Mouse (Mus musculus): Measurements from ENCODE around the gene Xab2.
A peak's percentile ranks its signal among the peaks of the same experiment; 100 is the strongest.

Xab2 gene

GRCm38 (mm10) chr8:3621199-3621970 is at the start of gene Xab2, which contains the start of gene Pet100:
Gene Xab2 (minus strand): TSS chr8:3621316.
Gene Pet100 (plus strand): TSS chr8:3621548.
- DNase-seq (ENCODE audit: low spot score), result peak; percentile 100

DNA sequence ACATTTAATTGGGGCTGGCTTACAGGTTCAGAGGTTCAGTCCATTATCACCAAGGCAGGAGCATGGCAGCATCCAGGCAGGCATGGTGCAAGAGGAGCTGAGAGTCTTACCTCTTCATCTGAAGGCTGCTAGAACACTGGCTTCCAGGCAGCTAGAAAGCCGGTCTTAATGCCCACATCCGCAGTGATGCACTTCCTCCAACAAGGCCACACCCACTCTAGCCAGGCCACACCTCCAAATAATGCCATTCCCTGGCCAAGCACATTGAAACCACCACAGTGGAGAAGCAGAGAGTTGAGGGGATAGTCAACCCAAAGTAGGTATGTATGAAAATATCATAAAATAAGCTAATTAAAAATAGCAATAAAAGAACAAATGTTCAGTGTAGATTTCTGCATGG is 49.3 kb upstream of the Xab2 start:
- DNase-seq (ENCODE audit: low spot score), result no peak

- DNase-seq (ENCODE audit: low spot score), result no peak
Observed at GRCm38 (mm10) chr8:3665507-3665906, 44.4 kb upstream of the Xab2 start, which contains the start of gene Mcemp1. Gene Mcemp1 (plus strand): TSS chr8:3665754.

- DNase-seq (ENCODE audit: low spot score), result no peak
Observed at GRCm38 (mm10) chr8:3664405-3664804, 43.3 kb upstream of the Xab2 start.

DNA sequence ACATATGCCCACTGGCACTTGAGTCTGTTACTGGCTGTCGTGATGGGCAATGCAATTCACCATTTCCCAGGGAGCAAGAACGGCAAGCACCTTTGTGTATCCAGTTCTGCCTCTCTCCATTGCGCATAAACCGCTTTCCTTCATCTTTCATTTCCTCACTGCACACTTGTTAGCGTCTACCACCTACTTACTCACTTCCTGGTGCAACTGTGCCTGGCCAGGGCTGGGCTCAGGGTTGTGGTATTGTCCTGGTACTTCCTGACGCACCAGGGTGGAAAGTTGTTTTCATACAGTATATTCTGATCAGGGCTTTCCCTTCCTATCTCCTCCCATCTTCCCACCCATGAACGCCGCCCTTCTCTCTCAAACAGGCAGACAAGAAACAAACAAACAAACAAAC is 39.8 kb upstream of the Xab2 start:
- DNase-seq (ENCODE audit: low spot score), result no peak

GRCm38 (mm10) chr8:3656725-3657381 is 35.7 kb upstream of the Xab2 start:
- DNase-seq (ENCODE audit: low spot score), result no peak

- no peak for DNase-seq (ENCODE audit: low spot score)
Observed at GRCm38 (mm10) chr8:3655526-3655925, 34.4 kb upstream of the Xab2 start, which contains the start of gene Retn. Gene Retn (plus strand): TSS chr8:3655770.

DNA sequence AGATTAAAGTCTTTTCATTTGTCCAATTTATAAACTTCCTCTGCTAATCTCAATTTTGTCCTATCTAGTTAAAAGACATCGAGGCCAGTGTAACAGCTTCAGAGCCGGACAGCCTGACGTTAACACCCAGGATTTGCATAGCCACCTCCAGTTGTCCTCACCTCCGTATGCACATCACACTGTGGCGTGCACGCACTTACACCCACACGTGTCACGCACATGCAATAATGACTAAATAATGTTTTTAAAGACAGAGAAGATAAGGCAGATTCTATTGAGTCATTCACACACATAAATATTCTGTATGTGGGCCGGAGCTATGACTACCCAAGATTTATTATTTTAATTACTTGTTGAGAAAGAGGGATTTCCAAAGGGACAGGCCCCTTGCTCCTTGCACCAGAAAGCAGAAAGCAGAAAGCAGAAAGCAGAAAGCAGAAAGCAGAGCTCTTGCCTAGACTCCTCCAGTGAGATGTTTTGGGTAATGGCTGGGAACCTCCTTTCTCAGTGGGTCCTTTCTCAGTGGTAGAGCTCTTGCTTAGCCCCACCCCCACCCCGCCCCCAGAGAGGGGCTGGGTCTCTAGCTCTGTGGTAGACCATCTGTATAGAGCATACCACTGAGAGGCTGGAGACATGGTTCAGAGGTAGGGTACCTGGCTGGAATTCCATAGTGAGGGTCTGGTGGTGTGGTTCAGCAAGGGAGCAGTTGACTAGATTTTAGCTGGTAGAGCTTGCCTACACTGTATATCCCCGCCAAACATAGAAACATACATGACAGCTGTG is 33.8 kb upstream of the Xab2 start:
- no peak for DNase-seq (ENCODE audit: low spot score)

- DNase-seq (ENCODE audit: low spot score), result no peak
Observed at GRCm38 (mm10) chr8:3652845-3653244, 31.7 kb upstream of the Xab2 start.

- no peak for DNase-seq (ENCODE audit: low spot score)
Observed at GRCm38 (mm10) chr8:3648990-3649389, 27.9 kb upstream of the Xab2 start.

GRCm38 (mm10) chr8:3648268-3648667 is 27.2 kb upstream of the Xab2 start:
- no peak for DNase-seq (ENCODE audit: low spot score)

GRCm38 (mm10) chr8:3647561-3647960 is 26.4 kb upstream of the Xab2 start:
- DNase-seq (ENCODE audit: low spot score), result no peak

- DNase-seq (ENCODE audit: low spot score), result no peak
Observed at GRCm38 (mm10) chr8:3646824-3647531, 25.9 kb upstream of the Xab2 start.

DNA sequence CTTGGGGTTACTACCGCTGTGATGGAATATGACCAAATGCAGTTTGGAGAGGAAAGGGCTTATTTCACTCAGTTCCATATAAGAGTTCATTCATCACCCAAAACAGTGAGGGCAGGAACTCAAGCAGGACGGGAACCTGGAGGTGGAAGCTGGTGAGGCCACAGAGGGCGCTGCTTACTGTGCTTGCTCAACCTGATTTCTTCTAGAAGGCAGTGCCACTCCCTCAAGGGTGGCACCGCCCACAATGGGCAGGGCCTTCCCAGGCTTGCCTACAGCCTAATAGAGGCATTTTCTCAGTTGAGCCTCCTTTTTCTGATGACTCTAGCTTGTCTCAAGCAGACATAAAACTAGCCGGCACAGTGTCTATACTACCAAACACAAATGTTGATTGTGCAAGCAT is 24.7 kb upstream of the Xab2 start:
- no peak for DNase-seq (ENCODE audit: low spot score)

GRCm38 (mm10) chr8:3631478-3631875 is 10.4 kb upstream of the Xab2 start:
- peak; percentile 71 for DNase-seq (ENCODE audit: low spot score)

DNA sequence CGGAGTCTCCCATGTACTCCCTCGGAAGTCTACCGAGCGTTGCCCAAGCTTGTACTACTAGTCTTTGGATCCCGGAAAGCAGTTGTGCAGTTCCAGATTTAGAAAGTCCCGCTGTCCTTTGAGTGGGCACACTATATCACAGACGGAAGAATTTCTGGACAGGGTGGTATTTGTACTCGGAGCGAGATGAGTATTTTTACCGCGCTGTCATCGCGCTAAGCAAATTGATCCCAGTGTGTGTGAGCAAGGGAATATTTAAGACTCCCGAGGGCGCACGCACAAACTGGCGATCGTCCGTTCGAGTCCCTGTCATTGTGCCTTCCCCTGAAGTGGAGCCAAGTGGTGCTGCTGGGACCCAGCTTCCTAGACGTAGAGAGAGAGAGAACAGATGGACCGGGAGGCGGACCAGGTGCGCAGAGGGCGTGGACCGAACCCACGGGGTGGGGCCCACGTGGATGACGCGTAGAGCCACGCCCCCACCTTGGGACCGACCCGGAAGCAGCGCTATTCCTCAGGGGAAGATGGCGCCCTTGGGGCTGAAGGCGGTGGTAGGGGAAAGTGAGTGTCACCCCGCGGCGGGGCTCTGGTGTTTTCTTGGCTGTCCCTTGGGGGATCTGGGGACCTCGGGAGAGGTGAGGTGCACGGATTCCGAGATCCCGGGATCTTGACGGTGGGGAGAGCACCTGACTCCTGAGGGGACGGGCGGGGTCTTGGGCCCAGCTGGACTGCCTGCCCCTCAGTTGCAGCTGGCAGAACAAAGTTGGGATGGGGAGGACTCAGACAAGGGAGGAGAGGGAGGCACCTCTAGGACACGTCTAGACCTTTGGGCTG is 9.7 kb upstream of the Xab2 start, which contains the start of gene Stxbp2:
Gene Stxbp2 (plus strand): TSS at position 309 of the 831 bp plus-strand sequence.
- peak; percentile 84 for DNase-seq (ENCODE audit: low spot score)

DNA sequence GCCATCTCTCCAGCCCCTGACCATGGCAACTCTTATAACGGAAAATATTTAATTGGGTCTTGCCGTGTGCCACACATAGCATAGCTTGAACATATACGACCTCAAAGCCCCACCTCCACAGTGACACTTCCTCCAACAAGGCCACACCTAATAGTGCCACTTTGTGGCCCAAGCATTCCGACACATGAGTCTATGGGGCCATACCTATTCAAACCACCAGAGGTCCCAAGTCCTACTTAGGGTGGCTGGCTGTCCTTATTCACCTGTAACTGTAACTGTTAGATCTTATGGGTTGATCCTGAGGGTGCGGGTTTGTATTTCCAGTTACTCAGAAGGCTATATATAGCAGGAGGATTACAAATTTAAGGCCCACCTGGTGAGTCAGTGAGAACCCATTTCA is 6.9 kb upstream of the Xab2 start:
- no peak for DNase-seq (ENCODE audit: low spot score)

- no peak for DNase-seq (ENCODE audit: low spot score)
Observed at GRCm38 (mm10) chr8:3626971-3627370, 5.9 kb upstream of the Xab2 start.

- no peak for DNase-seq (ENCODE audit: low spot score)
Observed at GRCm38 (mm10) chr8:3625445-3625844, 4.3 kb upstream of the Xab2 start, which contains the start of gene Pcp2. Gene Pcp2 (minus strand): TSS chr8:3625545.

GRCm38 (mm10) chr8:3622119-3622518 is 1.0 kb upstream of the Xab2 start:
- no peak for DNase-seq (ENCODE audit: low spot score)

DNA sequence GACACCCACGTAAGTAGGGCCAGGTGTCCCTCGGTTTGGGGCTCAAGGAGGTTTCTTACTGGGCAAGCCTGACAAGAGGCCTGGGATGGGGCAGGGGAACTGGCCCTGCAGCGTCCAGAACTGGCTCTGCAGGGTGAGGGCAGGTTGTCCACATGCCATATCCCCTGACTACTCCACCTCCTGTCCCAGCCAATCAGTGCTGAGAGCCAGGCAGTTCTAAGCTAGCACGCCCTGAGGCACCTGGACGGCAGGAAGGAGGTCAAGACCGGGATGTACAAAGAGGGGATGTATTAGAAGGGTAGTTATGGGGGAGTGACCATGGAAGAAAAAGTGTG is 11.3 kb downstream of the Xab2 start:
- DNase-seq (ENCODE audit: low spot score), result no peak
